Mouse (Mus musculus) left cerebral cortex, adult 8-10 months (tissue): ENCODE data around the gene Vwa7. TPM values are rescaled to one million over a fixed set of nuclear protein-coding genes. Genes with fewer than 3 reads are reported as not detected.
"Not testable (repeated sequence)": the region's sequence is repeated elsewhere in the genome, so short reads cannot be mapped to it uniquely, and the experiment has no call there.

ENCODE experiments used
- DNase-seq, 2 experiments: peaks; one replicate each; pipeline ENCODE4 v3.0.0; 2022; ENCODE audit warnings: low spot score in 2 of 2
- total RNA-seq, 4 experiments: library from RNA; stranded (reverse); gene quantifications; 2 replicates each; pipeline ENCODE4 v1.2.4; 2022

The Vwa7 gene
- total RNA-seq, 4 experiments from 2014 or later, result 0.95 to 1.5 (median 1.3) TPM

GRCm38 (mm10) chr17:35020551-35020950, 4.2 kb downstream of the Vwa7 start:
- no peak for DNase-seq

GRCm38 (mm10) chr17:35021163-35021808, 4.9 kb downstream of the Vwa7 start:
- peak; percentile 57 to 95 for DNase-seq

DNA sequence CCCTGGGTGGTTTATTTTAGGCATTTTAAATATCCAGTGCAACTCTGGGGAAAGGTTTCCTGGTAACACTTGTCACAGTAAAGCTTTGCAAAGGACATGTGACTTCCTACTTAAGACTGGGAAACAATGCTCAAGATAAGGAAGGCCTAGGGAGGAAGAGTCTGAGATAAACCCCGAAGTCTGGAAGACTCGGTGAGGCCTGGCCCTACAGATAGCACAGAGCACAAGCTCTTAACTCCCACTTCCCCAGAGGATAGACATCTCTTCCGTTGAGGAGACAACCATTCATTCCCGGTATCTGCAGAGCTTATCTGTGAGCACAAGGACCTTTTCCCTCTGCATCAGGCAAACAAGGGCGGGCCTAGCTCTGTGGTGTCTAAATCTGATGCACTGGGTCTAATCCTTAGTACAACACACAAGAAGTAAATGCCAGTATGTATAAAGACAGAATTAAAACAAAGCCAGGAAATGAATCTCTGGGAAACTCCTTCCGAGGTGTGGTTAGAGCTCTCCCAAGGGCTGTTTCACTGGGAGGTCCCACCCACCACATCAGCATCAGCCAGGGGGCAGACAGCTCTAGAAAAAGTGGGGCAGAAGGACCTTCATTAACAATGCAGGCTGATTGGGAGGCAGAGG, 5.6 kb downstream of the Vwa7 start:
- DNase-seq, result no peak

GRCm38 (mm10) chr17:35022541-35023060, 6.2 kb downstream of the Vwa7 start:
- no peak for DNase-seq

DNA sequence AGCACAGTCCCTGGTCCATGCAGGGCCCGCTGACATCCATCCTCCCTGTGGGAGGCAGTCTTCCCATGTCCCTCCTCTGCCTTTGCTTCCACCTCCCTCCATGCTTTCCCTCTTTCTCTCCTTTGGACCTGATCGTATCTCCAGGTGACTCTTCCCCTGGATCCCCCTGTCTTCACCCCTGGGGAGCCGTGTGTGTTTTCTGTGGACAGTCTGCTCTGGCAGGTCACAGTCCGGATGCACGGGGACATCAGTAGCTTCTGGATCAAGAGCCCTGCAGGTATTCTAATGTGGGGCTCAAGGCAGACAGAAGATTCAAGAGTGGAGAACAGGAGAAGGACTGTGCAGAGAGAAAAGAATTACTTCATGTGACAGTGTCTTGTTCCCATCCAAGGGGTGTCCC, 6.8 kb downstream of the Vwa7 start:
- no peak for DNase-seq

DNA sequence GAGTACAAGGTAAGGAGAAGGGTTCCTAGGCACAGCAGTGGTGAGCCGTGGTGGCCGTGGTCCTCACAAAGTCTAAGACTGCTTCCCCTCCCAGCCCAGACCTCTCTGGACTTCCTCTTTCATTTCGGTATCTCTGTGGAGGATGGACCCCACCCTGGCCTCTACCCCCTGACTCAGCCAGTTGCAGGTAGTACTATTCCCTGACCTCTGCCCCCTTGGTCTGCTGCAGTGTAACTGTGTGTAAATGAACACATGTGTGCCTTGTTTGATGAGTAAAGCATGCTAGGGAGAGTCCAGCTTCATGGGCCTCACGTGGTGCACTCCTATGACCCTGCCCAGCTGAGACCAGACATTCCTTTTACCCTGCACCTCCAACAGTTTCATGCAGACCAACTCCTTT, 7.4 kb downstream of the Vwa7 start:
- no peak for DNase-seq

DNA sequence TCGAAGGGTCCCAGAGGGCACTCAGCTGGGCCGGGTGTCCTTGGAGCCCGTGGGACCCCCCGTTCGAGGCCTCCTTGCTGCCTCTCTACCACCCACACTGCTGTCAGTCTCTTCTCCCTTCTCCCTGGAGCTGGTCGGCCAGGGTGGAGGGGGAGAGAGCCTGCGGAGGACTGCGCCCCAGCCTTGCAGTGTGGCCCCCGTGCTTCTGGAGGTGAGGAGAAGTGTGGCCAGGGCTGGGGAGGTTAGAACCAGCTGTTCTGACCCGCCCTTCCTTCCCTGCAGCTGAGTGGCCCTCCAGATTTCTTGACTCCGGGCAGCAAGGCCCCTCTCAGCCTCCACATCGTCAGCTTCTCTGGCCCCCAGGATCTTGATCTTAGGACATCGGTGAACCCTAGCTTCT, 7.9 kb downstream of the Vwa7 start:
- no peak for DNase-seq

DNA sequence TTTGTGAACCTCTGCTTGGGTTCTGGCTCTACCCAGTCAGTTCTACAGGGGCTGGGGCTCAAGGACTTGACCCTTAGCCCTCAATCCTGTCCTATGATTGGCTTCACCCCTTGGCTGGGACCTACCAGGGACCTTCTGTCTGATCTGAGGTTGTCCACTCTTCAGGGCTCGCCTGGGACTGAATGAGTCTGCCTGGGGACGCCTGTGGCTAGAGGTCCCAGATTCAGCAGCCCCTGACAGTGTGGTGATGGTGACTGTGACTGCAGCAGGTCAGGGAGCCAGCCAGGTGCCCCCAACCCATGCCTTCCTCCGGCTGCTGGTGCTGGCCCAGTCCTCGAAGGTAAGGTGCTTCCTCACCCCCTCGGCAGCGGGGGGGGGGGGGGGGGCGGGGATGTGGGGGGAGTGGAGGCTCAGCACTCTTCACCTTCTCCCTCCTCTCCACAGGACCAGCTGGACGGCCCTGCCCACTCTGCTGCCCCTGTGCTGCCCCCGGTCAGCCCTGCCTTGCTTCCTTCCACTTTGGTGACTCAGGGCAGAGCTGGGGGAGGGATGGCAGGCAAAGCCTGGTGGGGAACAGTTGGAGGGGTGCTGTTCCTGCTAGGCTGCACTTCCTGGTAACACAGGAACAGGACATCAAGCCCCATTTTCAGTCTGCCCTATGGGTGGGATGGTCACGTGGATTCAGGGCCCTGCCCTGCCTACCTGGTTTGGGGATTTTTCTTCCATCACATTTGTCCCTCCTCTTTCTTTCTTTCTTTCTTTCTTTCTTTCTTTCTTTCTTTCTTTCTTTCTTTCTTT, 8.5 kb downstream of the Vwa7 start:
- DNase-seq, result no peak

- no peak for DNase-seq
Measured at GRCm38 (mm10) chr17:35026206-35026605, 9.8 kb downstream of the Vwa7 start.

DNA sequence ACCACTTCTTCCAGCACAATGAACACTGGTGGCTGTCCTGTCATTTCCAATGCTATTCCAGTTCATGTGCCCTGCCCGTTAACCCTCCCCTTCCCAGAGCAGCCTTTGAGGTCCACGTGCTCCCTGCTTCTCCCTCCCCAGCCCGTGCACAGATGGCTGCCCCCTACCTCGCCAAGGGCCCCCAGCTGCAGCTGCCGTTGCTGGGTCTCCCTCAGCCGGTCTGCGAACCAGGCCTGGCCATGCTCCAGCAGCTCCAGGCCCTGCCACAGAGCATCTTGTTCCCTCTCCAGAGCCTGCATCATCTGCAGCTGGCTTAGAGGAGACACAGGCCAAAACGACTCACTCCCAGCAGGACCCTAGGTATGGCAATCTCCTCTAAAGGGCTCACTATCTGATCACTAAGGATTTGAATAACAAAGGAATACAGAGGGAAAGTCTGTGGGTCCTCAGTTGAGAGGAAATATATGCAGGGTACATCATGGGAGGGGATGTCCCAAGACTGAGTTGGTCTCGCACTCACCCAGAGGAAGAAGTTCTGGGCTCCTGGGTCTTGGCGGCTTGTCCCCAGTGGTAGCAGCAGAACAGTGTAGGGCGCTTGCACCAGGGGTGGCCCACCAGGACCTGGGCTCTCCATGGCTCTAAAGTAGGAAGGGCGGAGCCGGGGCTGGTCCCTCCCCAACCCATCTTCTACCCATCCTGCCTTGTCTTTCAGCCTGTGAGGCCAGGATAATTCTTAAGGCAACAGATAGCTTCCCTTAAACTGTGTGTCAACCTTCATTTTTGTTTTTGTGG, 11.1 kb downstream of the Vwa7 start, which contains the start of gene Sapcd1:
TSS of gene Sapcd1 (minus strand) at position 740 of the 792 bp plus-strand sequence.
- DNase-seq, result peak in 1 of 2 experiments; percentile 51

- DNase-seq, result no peak
Measured at GRCm38 (mm10) chr17:35028315-35028714, 11.9 kb downstream of the Vwa7 start.

GRCm38 (mm10) chr17:35029691-35030532, 13.5 kb downstream of the Vwa7 start:
- DNase-seq, result no peak

DNA sequence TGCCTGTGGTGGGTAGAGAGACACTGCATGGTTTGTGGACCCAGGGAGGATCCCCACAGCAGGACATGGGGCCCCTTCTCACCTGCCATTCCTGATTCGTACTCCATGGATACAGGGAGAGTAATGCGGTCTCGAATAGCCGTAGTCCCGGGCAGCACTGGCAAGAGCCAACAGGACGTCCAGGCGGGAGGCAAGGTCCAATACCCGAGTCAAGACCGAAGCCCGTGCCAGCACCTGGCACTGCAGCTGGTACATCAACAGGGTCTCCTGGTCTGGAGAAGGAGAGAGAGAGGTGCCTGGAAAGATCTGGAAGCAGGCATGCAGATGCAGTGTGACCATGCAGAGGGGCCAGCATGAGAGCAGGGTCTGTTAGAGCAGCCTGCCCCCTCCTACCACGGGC, 14.9 kb downstream of the Vwa7 start:
- no peak for DNase-seq

GRCm38 (mm10) chr17:35031880-35032279, 15.5 kb downstream of the Vwa7 start:
- DNase-seq, result no peak

DNA sequence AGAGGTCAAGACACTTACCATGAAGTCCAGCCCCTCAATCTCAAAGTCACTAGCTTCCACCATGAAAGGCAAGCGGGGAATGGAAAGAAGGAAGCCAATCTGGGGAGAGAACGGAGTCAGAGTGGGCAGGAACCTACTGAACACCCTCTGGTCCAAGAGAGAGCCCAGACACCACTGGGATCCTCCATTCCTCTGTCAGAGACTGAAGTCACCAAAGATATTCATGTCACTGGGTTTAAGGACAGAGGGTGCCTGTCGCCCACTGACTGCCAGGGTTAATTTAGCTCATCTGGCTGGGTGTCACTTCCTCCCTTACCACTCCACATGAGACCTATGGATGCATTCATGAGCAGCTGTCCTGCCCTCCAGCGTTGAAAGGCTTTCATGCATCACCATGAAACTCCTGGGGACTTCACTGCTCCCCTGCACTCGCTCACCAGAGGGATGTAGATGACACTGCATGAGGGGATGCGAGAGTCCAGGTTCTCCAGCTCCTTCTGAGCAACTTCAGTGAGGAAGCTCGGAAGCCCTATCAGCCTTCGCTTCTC, 16.0 kb downstream of the Vwa7 start:
- DNase-seq, result no peak

- DNase-seq, result not testable (repeated sequence)
Measured at GRCm38 (mm10) chr17:35033703-35034102, 17.3 kb downstream of the Vwa7 start.

DNA sequence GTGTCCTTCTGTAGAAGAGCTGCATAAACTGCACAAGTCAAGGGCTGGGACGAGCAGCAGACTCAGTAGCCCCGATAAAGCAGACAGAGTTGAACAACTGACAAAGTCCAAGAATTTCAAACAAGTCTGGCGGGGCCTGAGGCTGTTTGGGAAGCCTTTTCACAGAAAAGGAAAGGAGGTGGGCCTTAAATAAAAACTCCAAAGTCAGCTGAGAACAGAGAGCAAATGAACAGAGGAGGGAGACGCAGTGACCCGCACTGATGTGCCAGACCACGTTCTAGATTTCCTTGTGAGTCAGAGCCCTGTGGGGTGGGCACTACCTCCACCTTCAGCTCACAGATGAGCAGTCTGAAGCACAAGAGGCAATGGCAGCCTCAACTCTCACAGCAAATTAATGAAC, 18.5 kb downstream of the Vwa7 start:
- no peak for DNase-seq

DNA sequence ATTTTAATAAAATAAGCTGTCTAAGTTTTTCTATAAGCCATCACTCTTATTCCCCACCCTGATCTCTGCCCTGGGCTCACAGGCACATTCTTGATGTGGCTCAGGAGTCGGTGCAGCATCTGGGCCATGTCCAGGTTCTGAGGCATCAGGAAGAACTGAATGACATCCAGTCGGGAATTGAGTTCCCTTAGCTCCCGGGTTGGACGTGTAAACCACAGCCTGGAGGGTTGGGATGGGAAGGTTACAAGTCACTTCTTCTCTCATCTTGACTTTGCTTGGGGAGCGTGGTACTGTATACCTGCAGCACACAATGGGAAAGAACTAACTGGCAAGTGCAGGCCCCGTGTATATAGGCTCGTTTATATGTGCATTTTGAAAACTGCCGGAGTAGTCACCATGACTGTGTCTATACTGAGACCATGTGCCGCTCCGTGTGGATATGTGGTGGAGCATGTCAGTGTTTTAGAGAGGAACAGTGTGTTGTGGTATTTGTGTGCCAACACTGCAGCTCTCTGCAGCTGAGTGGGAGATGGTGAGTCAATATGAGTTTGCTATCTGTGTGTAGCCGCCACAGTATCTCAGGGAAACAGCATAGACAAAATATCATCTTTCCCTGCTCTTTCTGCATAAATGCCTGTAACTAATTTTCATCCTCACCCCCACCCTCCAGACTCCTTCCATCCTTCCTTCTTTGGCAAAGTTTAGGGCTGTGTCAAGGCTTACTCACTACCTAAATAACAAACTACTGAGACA, 22.9 kb downstream of the Vwa7 start:
- peak in 1 of 2 experiments; percentile 55 for DNase-seq

DNA sequence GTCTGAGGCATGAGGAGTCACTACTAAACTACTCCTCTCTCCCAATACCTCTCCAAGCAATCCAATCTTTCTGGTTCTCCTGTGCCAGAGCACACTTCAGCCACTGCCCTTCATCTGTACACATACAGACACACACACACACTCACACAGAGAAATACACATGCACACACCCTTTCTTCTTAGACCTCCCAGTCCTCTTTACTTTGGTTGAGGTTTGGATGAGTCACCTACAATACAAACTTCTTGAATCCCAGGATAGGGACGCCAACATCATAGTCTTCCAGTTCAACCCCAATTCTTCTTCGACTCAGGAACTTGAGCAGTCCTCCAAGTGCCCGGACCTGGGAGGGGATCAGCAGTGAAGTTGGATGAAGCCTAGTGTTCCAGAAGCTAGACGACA, 27.4 kb downstream of the Vwa7 start:
- no peak for DNase-seq
